Mouse (Mus musculus): ENCODE measurements around the gene Jakmip3. TPM values are rescaled to one million over a fixed set of nuclear protein-coding genes. Genes with fewer than 3 reads are reported as not detected.

Jakmip3 gene
- polyA plus RNA-seq, 1 experiment from 2014 or later = 0.13 TPM

- Histone ChIP-seq H3K4me1 (replicated peaks; ENCODE audit: control insufficient read depth, insufficient read depth) (no peaks in the 10 kb centered on the region), H3K9me3 (ENCODE audit: control insufficient read depth, low read length) (no peaks in the 10 kb centered on the region), H3K4me3 (ENCODE audit: low read depth, low read length) (no peak overlapping the region), H3K9ac (ENCODE audit: low read length) (no peak overlapping the region), H3K36me3 (ENCODE audit: control insufficient read depth, insufficient read depth, low read length) (no peaks in the 10 kb centered on the region), H3K27me3 (ENCODE audit: control insufficient read depth, insufficient read depth, low read length) (peaks cover 11% of the 10 kb centered on the region), H3K27ac (replicated peaks) (no peak overlapping the region), H3K4me2 (replicated peaks; ENCODE audit: low read depth) (no peak overlapping the region)
- no peak for TF ChIP-seq EP300 (optimal IDR thresholded peaks at IDR 0.05)
- TF ChIP-seq CTCF (IDR thresholded peaks at IDR 0.05; ENCODE audit: low read depth) = no peak
- ATAC-seq (ENCODE audit: low FRiP score, low TSS enrichment) (no peak), DNase-seq (ENCODE audit: low spot score) (no peak)
- WGBS = 80% methylated on average over 7 of the region's 7 CpGs
These were observed 1.5 kb upstream of the Jakmip3 start for GRCm38 (mm10) chr7:138938991-138939390.

DNA sequence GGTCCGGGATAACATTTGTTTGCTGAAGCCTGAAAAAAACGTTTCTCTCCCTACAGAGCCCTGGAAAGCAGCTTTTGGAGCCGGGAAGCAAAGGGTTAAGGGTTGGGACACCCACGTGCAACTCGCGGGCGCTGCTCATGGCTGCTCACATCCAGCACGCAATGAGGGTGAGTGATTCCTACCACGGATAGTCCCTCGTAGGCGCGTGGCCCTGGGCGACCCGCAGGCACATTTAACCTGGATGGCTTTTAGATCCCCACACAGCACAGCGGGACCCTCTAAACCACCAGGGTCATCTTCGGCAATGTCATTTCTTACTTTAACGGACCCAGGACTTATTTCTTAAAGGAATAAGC, 296 bp upstream of the Jakmip3 start:
- H3K4me3 ChIP-seq (ENCODE audit: low read depth, low read length) = peak overlapping the region; percentile 42
- TF ChIP-seq EP300 (optimal IDR thresholded peaks at IDR 0.05) (no peak), CTCF (IDR thresholded peaks at IDR 0.05; ENCODE audit: low read depth) (no peak)
- DNase-seq (ENCODE audit: low spot score) = no peak
- peaks cover 11% of the 10 kb centered on the region for H3K27me3 ChIP-seq (ENCODE audit: control insufficient read depth, insufficient read depth, low read length)
- H3K4me1 ChIP-seq (replicated peaks; ENCODE audit: control insufficient read depth, insufficient read depth) = no peaks in the 10 kb centered on the region
- H3K27ac ChIP-seq (replicated peaks) = no peak overlapping the region
- 2% methylated on average over 17 of the region's 17 CpGs for WGBS
- no peak for ATAC-seq (ENCODE audit: low FRiP score, low TSS enrichment)
- H3K36me3 ChIP-seq (ENCODE audit: control insufficient read depth, insufficient read depth, low read length) = no peaks in the 10 kb centered on the region
- peak overlapping the region; percentile 64 for H3K4me2 ChIP-seq (replicated peaks; ENCODE audit: low read depth)
- peak overlapping the region; percentile 35; the same call in 1 of the 2 replicates for H3K9ac ChIP-seq (ENCODE audit: low read length)
- no peaks in the 10 kb centered on the region for H3K9me3 ChIP-seq (ENCODE audit: control insufficient read depth, low read length)

DNA sequence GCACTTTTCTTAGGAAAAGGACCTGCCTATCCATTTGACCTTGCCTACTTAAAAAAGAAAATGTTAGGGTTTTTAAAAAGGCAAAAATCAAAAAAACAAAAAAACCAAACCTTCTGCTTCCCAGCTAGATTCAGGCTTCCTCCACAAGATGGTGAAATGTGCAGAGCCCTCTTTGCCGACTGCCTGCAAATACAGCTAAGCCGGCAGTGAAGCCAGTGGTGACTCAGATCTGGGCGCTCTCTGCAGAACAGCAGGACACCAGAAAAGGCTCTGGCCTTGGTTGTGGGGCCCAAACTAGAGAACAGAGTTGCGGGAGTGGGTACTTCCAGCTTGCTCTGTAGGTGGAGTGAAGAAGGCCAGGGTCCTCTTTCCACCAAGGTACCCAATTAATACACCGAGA, 1.0 kb downstream of the Jakmip3 start:
- H3K27me3 ChIP-seq (ENCODE audit: control insufficient read depth, insufficient read depth, low read length) = peaks cover 11% of the 10 kb centered on the region

GRCm38 (mm10) chr7:138942301-138942700, 1.8 kb downstream of the Jakmip3 start:
- Histone ChIP-seq H3K4me3 (ENCODE audit: low read depth, low read length) (no peak overlapping the region), H3K27ac (replicated peaks) (no peak overlapping the region), H3K27me3 (ENCODE audit: control insufficient read depth, insufficient read depth, low read length) (peaks cover 11% of the 10 kb centered on the region), H3K9me3 (ENCODE audit: control insufficient read depth, low read length) (no peaks in the 10 kb centered on the region), H3K4me1 (replicated peaks; ENCODE audit: control insufficient read depth, insufficient read depth) (no peaks in the 10 kb centered on the region), H3K4me2 (replicated peaks; ENCODE audit: low read depth) (no peak overlapping the region), H3K9ac (ENCODE audit: low read length) (no peak overlapping the region), H3K36me3 (ENCODE audit: control insufficient read depth, insufficient read depth, low read length) (no peaks in the 10 kb centered on the region)
- TF ChIP-seq EP300 (optimal IDR thresholded peaks at IDR 0.05) (no peak), CTCF (IDR thresholded peaks at IDR 0.05; ENCODE audit: low read depth) (no peak)
- DNase-seq (ENCODE audit: low spot score) = no peak
- ATAC-seq (ENCODE audit: low FRiP score, low TSS enrichment) = no peak
- 87% methylated on average over 1 of the region's 1 CpGs for WGBS

More for the DNA sequence above, 1.0 kb downstream of the Jakmip3 start:
- H3K4me1 ChIP-seq (replicated peaks; ENCODE audit: control insufficient read depth, insufficient read depth) = no peaks in the 10 kb centered on the region
- 34% methylated on average over 5 of the region's 5 CpGs for WGBS
- no peak for TF ChIP-seq EP300 (optimal IDR thresholded peaks at IDR 0.05)
- no peak for TF ChIP-seq CTCF (IDR thresholded peaks at IDR 0.05; ENCODE audit: low read depth)
- no peak overlapping the region for H3K27ac ChIP-seq (replicated peaks)
- no peak overlapping the region for H3K4me2 ChIP-seq (replicated peaks; ENCODE audit: low read depth)
- H3K9me3 ChIP-seq (ENCODE audit: control insufficient read depth, low read length) = no peaks in the 10 kb centered on the region
- DNase-seq (ENCODE audit: low spot score) = no peak
- no peak for ATAC-seq (ENCODE audit: low FRiP score, low TSS enrichment)
- no peaks in the 10 kb centered on the region for H3K36me3 ChIP-seq (ENCODE audit: control insufficient read depth, insufficient read depth, low read length)
- peak overlapping the region; percentile 42; the same call in 1 of the 2 replicates for H3K4me3 ChIP-seq (ENCODE audit: low read depth, low read length)
- H3K9ac ChIP-seq (ENCODE audit: low read length) = no peak overlapping the region

DNA sequence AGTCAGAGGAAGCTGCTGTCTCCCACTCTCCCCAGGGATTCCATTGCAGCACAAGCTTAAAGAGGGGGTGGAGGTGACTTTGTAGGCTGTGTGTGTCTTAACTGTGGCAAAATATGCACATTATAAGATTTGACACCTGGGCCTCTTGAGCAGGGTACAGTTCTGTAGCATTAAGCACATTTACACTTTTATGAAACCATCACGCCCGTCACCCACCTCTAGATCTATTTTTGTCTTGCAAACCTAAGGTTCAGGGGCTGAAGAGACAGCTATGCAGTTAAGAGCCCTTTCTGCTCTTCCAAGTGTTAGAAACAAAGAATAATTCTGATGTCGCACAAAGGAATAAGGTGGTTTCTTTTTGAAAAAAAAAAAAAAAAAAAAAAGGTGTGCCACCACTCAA, 5.1 kb downstream of the Jakmip3 start:
- H3K4me1 ChIP-seq (replicated peaks; ENCODE audit: control insufficient read depth, insufficient read depth) = no peaks in the 10 kb centered on the region
- H3K27ac ChIP-seq (replicated peaks) = no peak overlapping the region
- no peak for TF ChIP-seq CTCF (IDR thresholded peaks at IDR 0.05; ENCODE audit: low read depth)
- no peak for TF ChIP-seq EP300 (optimal IDR thresholded peaks at IDR 0.05)
- 51% methylated on average over 3 of the region's 3 CpGs for WGBS
- no peaks in the 10 kb centered on the region for H3K36me3 ChIP-seq (ENCODE audit: control insufficient read depth, insufficient read depth, low read length)
- no peak for DNase-seq (ENCODE audit: low spot score)
- no peak overlapping the region for H3K4me2 ChIP-seq (replicated peaks; ENCODE audit: low read depth)
- no peak overlapping the region for H3K4me3 ChIP-seq (ENCODE audit: low read depth, low read length)
- H3K9ac ChIP-seq (ENCODE audit: low read length) = no peak overlapping the region
- H3K27me3 ChIP-seq (ENCODE audit: control insufficient read depth, insufficient read depth, low read length) = peaks cover 8% of the 10 kb centered on the region; the same call in 1 of the 2 replicates
- no peak for ATAC-seq (ENCODE audit: low FRiP score, low TSS enrichment)
- no peaks in the 10 kb centered on the region for H3K9me3 ChIP-seq (ENCODE audit: control insufficient read depth, low read length)

DNA sequence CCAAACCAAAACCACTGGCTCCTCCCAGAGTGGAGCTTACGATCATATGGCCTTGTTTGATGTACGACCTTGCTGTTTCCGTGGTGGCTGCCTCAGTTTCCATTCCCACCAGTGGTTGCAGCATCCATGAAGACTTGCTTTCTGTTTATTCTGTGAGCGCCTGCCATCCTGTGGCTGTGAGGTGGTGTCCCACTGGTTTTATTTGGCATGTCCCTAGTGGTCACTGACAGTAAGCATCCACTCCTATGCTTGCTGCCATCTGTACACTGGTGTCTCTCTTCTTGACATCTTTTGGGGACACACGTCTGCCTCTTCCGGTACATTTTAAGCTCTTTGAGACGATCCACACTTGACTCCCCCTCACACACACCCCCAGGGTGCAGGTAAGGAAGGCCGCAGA, 7.2 kb downstream of the Jakmip3 start:
- H3K27ac ChIP-seq (replicated peaks) = no peak overlapping the region
- 84% methylated on average over 8 of the region's 8 CpGs for WGBS

More for the DNA sequence above, 7.2 kb downstream of the Jakmip3 start:
- no peak overlapping the region for H3K4me3 ChIP-seq (ENCODE audit: low read depth, low read length)
- H3K27me3 ChIP-seq (ENCODE audit: control insufficient read depth, insufficient read depth, low read length) = no peaks in the 10 kb centered on the region
- H3K9me3 ChIP-seq (ENCODE audit: control insufficient read depth, low read length) = no peaks in the 10 kb centered on the region
- no peak overlapping the region for H3K4me2 ChIP-seq (replicated peaks; ENCODE audit: low read depth)
- DNase-seq (ENCODE audit: low spot score) (no peak), ATAC-seq (ENCODE audit: low FRiP score, low TSS enrichment) (no peak)
- H3K36me3 ChIP-seq (ENCODE audit: control insufficient read depth, insufficient read depth, low read length) = no peaks in the 10 kb centered on the region
- TF ChIP-seq CTCF (IDR thresholded peaks at IDR 0.05; ENCODE audit: low read depth) (peak; percentile 21; the same call in 1 of the 2 replicates), EP300 (optimal IDR thresholded peaks at IDR 0.05) (no peak)
- no peaks in the 10 kb centered on the region for H3K4me1 ChIP-seq (replicated peaks; ENCODE audit: control insufficient read depth, insufficient read depth)
- H3K9ac ChIP-seq (ENCODE audit: low read length) = no peak overlapping the region

All from stomach, postnatal 0 days (tissue).